In the genomic region with DNA sequence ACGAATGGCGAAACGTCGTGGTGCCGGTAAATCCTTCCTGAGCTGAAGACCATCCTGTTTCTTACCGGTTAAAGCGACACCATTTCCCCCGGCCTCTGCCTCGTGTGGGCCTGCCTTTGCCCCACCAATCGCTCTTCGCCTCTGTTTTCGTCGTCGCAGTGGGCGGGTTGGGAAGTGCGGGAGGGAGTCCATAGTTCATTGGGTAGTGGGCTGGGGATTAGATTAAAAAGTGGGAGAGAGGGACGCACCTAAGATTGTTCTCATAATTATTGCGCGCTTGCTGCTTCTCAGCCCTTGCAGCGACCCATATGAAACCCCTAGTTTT, we compare ENCODE assay signal across 8 mouse cellular contexts. TPM values are rescaled to one million over a fixed set of nuclear protein-coding genes. Genes with fewer than 3 reads are reported as not detected.
DNase-seq lines count a peak whose midpoint lies in the region; ATAC-seq and TF ChIP-seq lines count a peak whose summit lies in the region.

No protein-coding gene starts in this region.

- peak overlapping the region; percentile 63 for H3K4me2 ChIP-seq in embryonic facial prominence, embryonic 13.5 days
- H3K4me2 ChIP-seq in liver, embryonic 14.5 days (ENCODE audit: low read depth): peak overlapping the region; percentile 77

- H3K27me3 ChIP-seq in embryonic facial prominence, embryonic 13.5 days: peaks cover 3% of the 10 kb centered on the region
- H3K27me3 ChIP-seq in liver, embryonic 14.5 days (ENCODE audit: control insufficient read depth, insufficient read depth, low read length): no peaks in the 10 kb centered on the region; the same call in 1 of the 2 replicates

- peak; percentile 35; the same call in 1 of the 2 replicates for ATAC-seq in embryonic facial prominence, embryonic 13.5 days (ENCODE audit: insufficient number of reproducible peaks, insufficient read depth, low FRiP score, low TSS enrichment, low read depth)
- ATAC-seq in liver, embryonic 14.5 days (ENCODE audit: insufficient read depth): peak; percentile 43
- ATAC-seq in monocyte, adult 5-6 weeks (replicated peaks; ENCODE audit: insufficient number of reproducible peaks, low FRiP score, low TSS enrichment, poor library complexity, severe bottlenecking): peak; percentile 28; the same call in 1 of the 2 replicates

- peak overlapping the region; percentile 74 for H3K9ac ChIP-seq in embryonic facial prominence, embryonic 13.5 days
- peak overlapping the region; percentile 86 for H3K9ac ChIP-seq in liver, embryonic 14.5 days (replicated peaks)

- no peaks in the 10 kb centered on the region for H3K36me3 ChIP-seq in embryonic facial prominence, embryonic 13.5 days
- H3K36me3 ChIP-seq in liver, embryonic 14.5 days (replicated peaks; ENCODE audit: control insufficient read depth, insufficient read depth, low read depth): no peaks in the 10 kb centered on the region

- WGBS in embryonic facial prominence, embryonic 13.5 days: 21% methylated on average over 20 of the region's 20 CpGs
- WGBS in liver, embryonic 14.5 days (ENCODE audit: insufficient replicate concordance): 8% methylated on average over 20 of the region's 20 CpGs

- DNase-seq in 3T3-L1 (ENCODE audit: low read depth, low spot score) (peak; percentile 56), MEL-GATA-1-ER (ENCODE audit: extremely low read depth, low read depth) (peak; percentile 52)
- peak; percentile 25 for DNase-seq in heart, adult 8-10 months (ENCODE audit: low spot score)
- DNase-seq in kidney, adult 8-10 months: peak; percentile 44 to 48
- DNase-seq in liver, embryonic 14.5 days (ENCODE audit: low read depth in 3 of 3, low spot score in 3 of 3): peak; percentile 31 to 42 (median 37)
- peak; percentile 59 for DNase-seq in thymus, postnatal 25 days

- peak overlapping the region; percentile 53 for H3K4me3 ChIP-seq in embryonic facial prominence, embryonic 13.5 days
- H3K4me3 ChIP-seq in liver, embryonic 14.5 days (ENCODE audit: insufficient read depth in 1 of 2, low read depth in 2 of 2, low read length in 2 of 2): peak overlapping the region; percentile 71 to 95

- no peak for TF ChIP-seq EP300 in liver, embryonic 14.5 days (IDR thresholded peaks at IDR 0.05; ENCODE audit: low read depth)

- H3K27ac ChIP-seq in embryonic facial prominence, embryonic 13.5 days: peak overlapping the region; percentile 91
- peak overlapping the region; percentile 86 for H3K27ac ChIP-seq in liver, embryonic 14.5 days

- no peaks in the 10 kb centered on the region for H3K4me1 ChIP-seq in embryonic facial prominence, embryonic 13.5 days
- peaks cover 2 to 5% of the 10 kb centered on the region in 2 experiments; a peak in 2 of 4 replicates for H3K4me1 ChIP-seq in liver, embryonic 14.5 days (replicated peaks; ENCODE audit: control insufficient read depth in 2 of 2, insufficient read depth in 2 of 2, low read length in 1 of 2)

- H3K9me3 ChIP-seq in embryonic facial prominence, embryonic 13.5 days: no peaks in the 10 kb centered on the region
- H3K9me3 ChIP-seq in liver, embryonic 14.5 days (ENCODE audit: control insufficient read depth, low read length): no peaks in the 10 kb centered on the region

- no peak for TF ChIP-seq CTCF in liver, embryonic 14.5 days (IDR thresholded peaks at IDR 0.05; ENCODE audit: low read depth)

RNA-seq across cellular contexts. Expression of a gene that starts 3.1 kb away (rescaled TPM):
- polyA plus RNA-seq in embryonic facial prominence, embryonic 13.5 days (2015; fragmentation: Nextera tagmentation; extraction: Ambion mirVana): 62.4 and 63.1 TPM in 2 replicates
- 100 to 1,000 TPM; 157 to 200 (median 175) TPM for total RNA-seq in heart, adult 8-10 months (2022)
- 19.6 and 19.7 TPM in 2 replicates for polyA plus RNA-seq in liver, embryonic 14.5 days (2012; rRNA removed)
- polyA plus RNA-seq in liver, embryonic 14.5 days (2014; fragmentation: Nextera tagmentation; extraction: Ambion mirVana): 11.6 and 11.9 TPM in 2 replicates
- 65.0 to 150 TPM (median 137 TPM) in 3 replicates for total RNA-seq in monocyte, adult 5-6 weeks (2017)

Comparison
In these comparisons a context has a peak if more than half of its experiments do, and no peak if none do; other contexts are left out.
1. Peak in every context shown above with its lines: DNase-seq, ATAC-seq, H3K4me3 ChIP-seq and H3K27ac ChIP-seq.